Mouse (Mus musculus) lung, adult 2 months (tissue): Measurements from ENCODE around the gene Tes3-ps.

ENCODE experiments used
- CTCF ChIP-seq: fragments of 200-500 bp; IDR thresholded peaks from 2 replicates; pipeline ENCODE4 v1.5.1; 2011; ENCODE audit warnings: mild to moderate bottlenecking, low read length, control low read depth; ENCODE audit not compliant: insufficient read depth
- POLR2A ChIP-seq: fragments of 200-500 bp; IDR thresholded peaks from 2 replicates; pipeline ENCODE4 v1.6.1; 2011; ENCODE audit warnings: low read depth, mild to moderate bottlenecking, control low read depth, low read length, borderline replicate concordance; ENCODE audit errors: extremely low read depth

DNA sequence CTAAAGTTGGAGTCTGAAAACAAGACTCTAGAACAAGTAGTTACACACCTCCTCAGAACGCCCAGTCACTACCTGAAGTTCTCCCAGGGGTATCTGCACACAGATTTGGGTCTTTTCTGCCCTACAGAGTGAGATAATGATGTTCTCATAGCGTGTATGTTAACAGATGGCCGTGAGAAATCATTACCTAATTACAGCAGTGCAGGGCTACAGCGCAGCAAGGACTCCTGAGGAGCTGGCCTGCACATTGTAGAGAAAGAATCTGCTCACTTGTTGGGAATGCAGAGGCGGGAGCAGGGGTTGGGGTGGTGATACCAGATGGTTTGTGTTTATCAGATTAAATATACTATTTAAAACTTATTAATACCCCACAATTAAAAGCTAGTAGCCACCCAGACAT is 12.6 kb upstream of the Tes3-ps start:
- TF ChIP-seq CTCF (no peak), POLR2A (no peak)
